Mouse (Mus musculus): Measurements from ENCODE around the gene Clec10a. TPM values are rescaled to one million over a fixed set of nuclear protein-coding genes. Genes with fewer than 3 reads are reported as not detected.
"Not testable (repeated sequence)": the region's sequence is repeated elsewhere in the genome, so short reads cannot be mapped to it uniquely, and the experiment has no call there.

The Clec10a gene
- polyA plus RNA-seq, 1 experiment from 2014 or later: 0.79 TPM

DNA sequence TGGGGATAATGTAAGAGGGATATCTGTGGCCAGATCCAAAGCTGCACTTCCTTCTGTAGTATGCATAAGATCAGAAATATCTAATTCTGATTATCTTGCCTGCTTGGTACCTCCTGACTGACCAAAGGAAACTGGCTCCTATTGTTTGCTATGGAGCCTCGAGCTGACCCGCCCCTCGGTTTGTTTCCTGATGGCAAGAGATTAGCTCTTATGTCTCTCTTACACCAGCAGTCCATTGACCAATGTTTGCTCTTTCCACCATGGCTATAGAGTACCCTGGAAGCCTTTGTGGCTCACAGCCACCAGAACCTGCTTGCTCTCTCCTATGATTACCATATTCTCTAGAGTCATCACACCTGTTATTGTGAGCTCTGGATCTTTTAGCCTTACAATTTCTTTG is 6.3 kb downstream of the Clec10a start:
- no peaks in the 10 kb centered on the region for H3K36me3 ChIP-seq (ENCODE audit: control insufficient read depth, insufficient read depth, low read length)
- H3K4me2 ChIP-seq (ENCODE audit: low read depth, low read length): no peak overlapping the region
- no peaks in the 10 kb centered on the region for H3K9me3 ChIP-seq (ENCODE audit: control insufficient read depth, low read length)
- ATAC-seq (ENCODE audit: low read depth): no peak
- no peaks in the 10 kb centered on the region for H3K4me1 ChIP-seq (replicated peaks; ENCODE audit: control insufficient read depth, insufficient read depth, low read length)
- H3K27me3 ChIP-seq (ENCODE audit: control insufficient read depth, insufficient read depth, low read depth, low read length): no peaks in the 10 kb centered on the region
- no peak overlapping the region for H3K4me3 ChIP-seq (ENCODE audit: low read length)
- H3K27ac ChIP-seq (ENCODE audit: low read length): no peak overlapping the region
- H3K9ac ChIP-seq (ENCODE audit: low read length): no peak overlapping the region
- WGBS: 53% methylated on average over 3 of the region's 3 CpGs

DNA sequence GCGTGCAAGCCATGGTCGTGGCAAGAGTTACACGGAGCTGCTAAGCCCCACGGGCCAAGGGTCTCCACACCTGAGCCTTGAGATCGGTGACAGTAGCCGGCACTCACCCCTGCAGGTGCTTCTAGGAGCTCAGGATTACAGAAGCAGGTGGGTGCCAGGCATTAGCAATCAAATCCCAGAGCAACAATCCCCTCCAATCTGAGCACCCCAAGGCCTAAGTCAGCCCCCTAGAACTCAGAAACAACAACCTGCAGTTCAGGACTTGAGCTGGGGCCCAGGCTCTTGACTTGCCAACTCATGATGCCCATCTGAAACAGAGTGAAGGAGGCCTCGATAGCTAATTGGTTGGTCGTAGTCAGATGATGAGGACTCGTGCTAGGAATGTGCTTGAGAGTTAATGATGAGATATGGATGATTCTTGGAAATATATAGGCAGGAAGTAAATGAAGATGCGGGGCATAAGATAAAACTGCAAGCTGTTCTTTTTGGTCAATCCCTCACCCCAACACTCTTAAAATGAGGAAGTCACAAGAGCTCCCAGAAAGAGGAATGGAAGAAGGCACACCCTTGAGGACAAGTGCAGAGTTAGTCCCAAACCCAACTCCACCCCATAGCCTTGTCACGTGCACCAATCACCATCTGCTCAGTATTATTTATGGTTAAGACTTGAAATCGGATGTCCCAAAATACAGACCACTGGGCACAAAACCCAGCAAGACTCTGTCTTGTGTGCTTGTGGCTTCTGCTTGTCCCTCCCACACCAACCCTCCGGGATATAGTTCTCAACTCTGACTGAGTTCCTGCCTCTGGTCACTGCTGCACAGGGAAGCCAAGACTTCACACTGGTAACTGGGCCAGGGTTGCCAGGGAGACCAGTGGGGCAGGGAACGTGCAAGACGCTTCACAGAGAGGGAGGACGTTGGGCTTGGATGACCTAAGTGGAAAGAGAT is 10.2 kb downstream of the Clec10a start:
- H3K4me3 ChIP-seq (ENCODE audit: low read length): no peak overlapping the region
- WGBS: 67% methylated on average over 16 of the region's 16 CpGs
- H3K4me1 ChIP-seq (replicated peaks; ENCODE audit: control insufficient read depth, insufficient read depth, low read length): no peaks in the 10 kb centered on the region
- no peaks in the 10 kb centered on the region for H3K9me3 ChIP-seq (ENCODE audit: control insufficient read depth, low read length)
- no peak overlapping the region for H3K27ac ChIP-seq (ENCODE audit: low read length)
- no peaks in the 10 kb centered on the region for H3K36me3 ChIP-seq (ENCODE audit: control insufficient read depth, insufficient read depth, low read length)
- no peak overlapping the region for H3K4me2 ChIP-seq (ENCODE audit: low read depth, low read length)
- H3K9ac ChIP-seq (ENCODE audit: low read length): no peak overlapping the region
- H3K27me3 ChIP-seq (ENCODE audit: control insufficient read depth, insufficient read depth, low read depth, low read length): no peaks in the 10 kb centered on the region
- ATAC-seq (ENCODE audit: low read depth): no peak

DNA sequence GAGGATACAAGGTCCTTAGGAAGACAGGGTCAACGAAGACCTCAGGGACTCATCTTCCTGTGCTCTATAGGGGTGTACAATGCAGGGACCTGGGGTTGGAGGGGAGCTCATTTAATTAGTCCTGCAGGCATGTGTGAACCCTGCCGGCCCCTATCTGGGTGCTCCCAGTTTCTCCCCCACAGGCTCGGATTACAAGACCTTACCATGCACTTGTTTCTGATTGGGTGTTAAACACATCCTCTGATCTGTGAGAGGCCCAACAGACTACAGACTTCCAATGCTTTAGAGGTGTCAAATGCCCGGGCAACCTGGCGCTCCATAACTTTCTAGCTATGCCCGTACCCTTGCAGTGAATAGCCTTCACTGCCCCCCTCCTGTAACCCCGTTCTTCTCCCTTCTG is 12.1 kb downstream of the Clec10a start:
- ATAC-seq (ENCODE audit: low read depth): no peak
- no peaks in the 10 kb centered on the region for H3K27me3 ChIP-seq (ENCODE audit: control insufficient read depth, insufficient read depth, low read depth, low read length)

DNA sequence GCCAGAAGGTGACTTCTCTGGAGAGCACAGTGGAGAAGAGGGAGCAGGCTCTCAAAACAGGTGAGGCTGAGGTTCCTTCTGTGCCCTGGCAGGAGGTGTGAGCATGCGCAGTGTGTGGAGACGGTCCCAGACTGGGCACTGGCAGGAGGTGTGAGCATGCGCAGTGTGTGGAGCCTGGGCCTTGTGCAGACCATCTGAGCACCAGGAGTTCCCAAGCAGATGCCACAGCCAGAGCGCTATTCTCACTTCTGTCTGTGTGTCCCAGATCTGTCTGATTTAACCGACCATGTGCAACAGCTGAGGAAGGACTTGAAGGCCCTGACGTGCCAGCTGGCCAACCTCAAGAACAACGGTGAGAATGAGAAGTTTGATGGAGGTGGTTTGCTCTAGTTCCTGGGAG is 13.5 kb downstream of the Clec10a start:
- H3K9ac ChIP-seq (ENCODE audit: low read length); H3K36me3 ChIP-seq (ENCODE audit: control insufficient read depth, insufficient read depth, low read length); H3K4me1 ChIP-seq (replicated peaks; ENCODE audit: control insufficient read depth, insufficient read depth, low read length); H3K27me3 ChIP-seq (ENCODE audit: control insufficient read depth, insufficient read depth, low read depth, low read length); H3K9me3 ChIP-seq (ENCODE audit: control insufficient read depth, low read length); H3K4me3 ChIP-seq (ENCODE audit: low read length); H3K27ac ChIP-seq (ENCODE audit: low read length); H3K4me2 ChIP-seq (ENCODE audit: low read depth, low read length); ATAC-seq (ENCODE audit: low read depth): not testable (repeated sequence)
- WGBS: 85% methylated on average over 7 of the region's 7 CpGs

More for the DNA sequence above, 12.1 kb downstream of the Clec10a start:
- Histone ChIP-seq H3K4me3 (ENCODE audit: low read length) (no peak overlapping the region), H3K36me3 (ENCODE audit: control insufficient read depth, insufficient read depth, low read length) (no peaks in the 10 kb centered on the region), H3K9me3 (ENCODE audit: control insufficient read depth, low read length) (no peaks in the 10 kb centered on the region), H3K4me2 (ENCODE audit: low read depth, low read length) (no peak overlapping the region), H3K27ac (ENCODE audit: low read length) (no peak overlapping the region), H3K4me1 (replicated peaks; ENCODE audit: control insufficient read depth, insufficient read depth, low read length) (no peaks in the 10 kb centered on the region), H3K9ac (ENCODE audit: low read length) (no peak overlapping the region)
- WGBS: 47% methylated on average over 7 of the region's 7 CpGs

DNA sequence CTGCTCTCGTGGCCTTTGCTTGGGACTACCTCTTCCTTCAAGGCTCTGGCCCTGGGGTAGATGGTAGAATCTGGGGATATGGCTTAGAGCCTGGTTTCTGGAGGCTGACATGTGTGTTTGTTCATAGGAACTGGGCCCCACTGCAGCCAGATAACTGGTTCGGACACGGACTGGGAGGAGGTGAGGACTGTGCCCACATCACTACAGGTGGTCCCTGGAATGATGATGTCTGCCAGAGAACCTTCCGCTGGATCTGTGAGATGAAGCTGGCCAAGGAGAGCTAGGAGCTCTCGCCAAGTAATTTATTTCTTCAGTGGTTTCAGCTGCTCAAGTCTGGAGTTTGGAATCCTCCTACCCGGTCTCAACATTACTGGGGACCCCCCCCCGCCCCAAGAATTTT is 14.3 kb downstream of the Clec10a start:
- ATAC-seq (ENCODE audit: low read depth): no peak

DNA sequence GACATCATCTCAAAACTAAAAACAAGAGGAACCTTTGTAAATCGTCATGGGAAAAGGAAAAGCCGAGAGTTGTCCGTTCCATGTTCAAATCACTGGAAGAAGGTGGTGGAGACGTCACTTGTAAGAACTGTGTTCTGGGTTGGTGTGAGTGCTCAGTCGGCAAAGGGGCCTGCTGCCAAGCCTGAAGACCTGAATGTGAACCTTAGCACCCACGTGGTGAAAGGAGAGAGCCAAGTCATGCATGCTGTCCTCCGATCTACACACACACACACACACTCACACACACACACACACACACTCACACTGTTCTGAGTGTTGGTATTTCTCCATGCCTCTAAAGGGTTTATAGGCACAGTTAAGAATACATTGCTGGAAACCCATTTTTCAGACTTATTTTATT is 15.2 kb downstream of the Clec10a start:
- no peaks in the 10 kb centered on the region for H3K4me1 ChIP-seq (replicated peaks; ENCODE audit: control insufficient read depth, insufficient read depth, low read length)
- no peak for ATAC-seq (ENCODE audit: low read depth)
- WGBS: 68% methylated on average over 7 of the region's 7 CpGs

More for the DNA sequence above, 14.3 kb downstream of the Clec10a start:
- no peaks in the 10 kb centered on the region for H3K27me3 ChIP-seq (ENCODE audit: control insufficient read depth, insufficient read depth, low read depth, low read length)
- no peak overlapping the region for H3K4me2 ChIP-seq (ENCODE audit: low read depth, low read length)
- no peaks in the 10 kb centered on the region for H3K9me3 ChIP-seq (ENCODE audit: control insufficient read depth, low read length)
- no peak overlapping the region for H3K27ac ChIP-seq (ENCODE audit: low read length)
- no peaks in the 10 kb centered on the region for H3K36me3 ChIP-seq (ENCODE audit: control insufficient read depth, insufficient read depth, low read length)
- H3K4me1 ChIP-seq (replicated peaks; ENCODE audit: control insufficient read depth, insufficient read depth, low read length): no peaks in the 10 kb centered on the region
- WGBS: 67% methylated on average over 7 of the region's 7 CpGs
- H3K9ac ChIP-seq (ENCODE audit: low read length): no peak overlapping the region
- H3K4me3 ChIP-seq (ENCODE audit: low read length): no peak overlapping the region

DNA sequence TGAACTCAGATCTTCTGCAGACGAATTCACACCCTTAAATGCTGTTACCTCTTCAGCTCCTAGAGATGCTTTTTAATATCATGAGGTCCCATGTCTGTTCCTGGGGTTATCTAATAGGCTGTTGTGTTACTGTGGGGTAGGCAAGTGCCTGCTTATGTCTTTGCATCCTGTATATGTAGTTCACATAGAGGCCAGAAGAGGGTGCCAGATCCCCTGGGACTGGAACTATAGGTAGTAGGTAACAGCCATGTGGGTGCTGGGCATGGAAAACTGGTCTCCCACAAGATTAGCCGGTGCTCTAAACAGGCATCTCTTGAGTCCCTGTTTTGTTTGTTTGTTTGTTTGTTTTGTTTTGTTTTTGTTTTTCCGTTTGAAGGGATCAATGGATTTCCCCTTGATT is 15.8 kb downstream of the Clec10a start:
- no peak overlapping the region for H3K9ac ChIP-seq (ENCODE audit: low read length)
- H3K4me3 ChIP-seq (ENCODE audit: low read length): no peak overlapping the region
- no peaks in the 10 kb centered on the region for H3K9me3 ChIP-seq (ENCODE audit: control insufficient read depth, low read length)
- no peak overlapping the region for H3K4me2 ChIP-seq (ENCODE audit: low read depth, low read length)
- no peak overlapping the region for H3K27ac ChIP-seq (ENCODE audit: low read length)
- no peaks in the 10 kb centered on the region for H3K27me3 ChIP-seq (ENCODE audit: control insufficient read depth, insufficient read depth, low read depth, low read length)
- H3K36me3 ChIP-seq (ENCODE audit: control insufficient read depth, insufficient read depth, low read length): no peaks in the 10 kb centered on the region
- H3K4me1 ChIP-seq (replicated peaks; ENCODE audit: control insufficient read depth, insufficient read depth, low read length): no peaks in the 10 kb centered on the region
- ATAC-seq (ENCODE audit: low read depth): no peak
- 51% methylated on average over 3 of the region's 3 CpGs for WGBS

More for the DNA sequence above, 15.2 kb downstream of the Clec10a start:
- H3K4me3 ChIP-seq (ENCODE audit: low read length): no peak overlapping the region
- no peak overlapping the region for H3K27ac ChIP-seq (ENCODE audit: low read length)
- no peak overlapping the region for H3K4me2 ChIP-seq (ENCODE audit: low read depth, low read length)
- no peaks in the 10 kb centered on the region for H3K9me3 ChIP-seq (ENCODE audit: control insufficient read depth, low read length)
- no peaks in the 10 kb centered on the region for H3K36me3 ChIP-seq (ENCODE audit: control insufficient read depth, insufficient read depth, low read length)
- no peak overlapping the region for H3K9ac ChIP-seq (ENCODE audit: low read length)
- no peaks in the 10 kb centered on the region for H3K27me3 ChIP-seq (ENCODE audit: control insufficient read depth, insufficient read depth, low read depth, low read length)

DNA sequence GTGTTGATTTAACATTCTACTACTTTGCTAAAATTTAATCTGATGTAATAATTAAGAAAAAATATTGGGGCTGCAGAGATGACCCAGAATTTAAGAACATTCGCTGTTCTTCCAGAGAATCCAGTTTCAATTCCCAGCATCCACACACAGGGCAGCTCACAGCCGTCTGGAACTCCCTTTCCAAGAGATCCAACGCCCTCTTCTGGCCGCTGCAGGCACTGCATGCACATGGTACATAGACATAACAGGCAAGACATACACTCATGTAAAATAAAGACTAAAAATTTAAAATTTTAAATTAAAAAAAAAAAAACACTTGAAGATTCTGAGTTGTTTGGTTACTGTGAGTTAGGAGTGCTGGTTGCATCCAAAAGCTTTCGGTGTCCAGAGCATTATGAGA is 16.3 kb downstream of the Clec10a start:
- no peak overlapping the region for H3K4me3 ChIP-seq (ENCODE audit: low read length)
- H3K4me2 ChIP-seq (ENCODE audit: low read depth, low read length): no peak overlapping the region
- no peak for ATAC-seq (ENCODE audit: low read depth)
- H3K27ac ChIP-seq (ENCODE audit: low read length): no peak overlapping the region
- H3K4me1 ChIP-seq (replicated peaks; ENCODE audit: control insufficient read depth, insufficient read depth, low read length): no peaks in the 10 kb centered on the region
- no peaks in the 10 kb centered on the region for H3K36me3 ChIP-seq (ENCODE audit: control insufficient read depth, insufficient read depth, low read length)
- no peaks in the 10 kb centered on the region for H3K27me3 ChIP-seq (ENCODE audit: control insufficient read depth, insufficient read depth, low read depth, low read length)
- 50% methylated on average over 5 of the region's 5 CpGs for WGBS
- no peaks in the 10 kb centered on the region for H3K9me3 ChIP-seq (ENCODE audit: control insufficient read depth, low read length)
- H3K9ac ChIP-seq (ENCODE audit: low read length): no peak overlapping the region

DNA sequence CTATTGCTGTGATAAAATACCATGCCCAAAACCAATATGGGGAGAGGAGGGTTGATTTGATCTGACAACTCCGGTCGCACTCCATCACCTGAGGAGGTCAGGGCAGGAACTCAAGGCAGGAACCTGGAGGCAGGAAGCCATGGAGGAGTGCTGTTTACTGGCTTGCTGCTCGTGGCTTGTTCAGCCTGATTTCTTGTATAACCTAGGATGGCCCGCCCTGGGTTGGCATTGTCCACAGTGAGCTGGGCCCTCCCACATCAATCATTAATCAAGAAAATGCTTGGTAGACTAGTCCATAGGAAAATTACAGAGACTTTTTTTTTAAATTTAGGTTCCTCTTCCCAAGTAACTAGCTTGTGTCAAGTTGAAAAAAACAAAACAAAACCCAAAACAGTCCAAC is 18.5 kb downstream of the Clec10a start:
- H3K9ac ChIP-seq (ENCODE audit: low read length): no peak overlapping the region
- peaks cover 3% of the 10 kb centered on the region; the same call in 1 of the 2 replicates for H3K9me3 ChIP-seq (ENCODE audit: control insufficient read depth, low read length)
- ATAC-seq (ENCODE audit: low read depth): no peak
- no peak overlapping the region for H3K4me3 ChIP-seq (ENCODE audit: low read length)
- H3K27me3 ChIP-seq (ENCODE audit: control insufficient read depth, insufficient read depth, low read depth, low read length): no peaks in the 10 kb centered on the region
- no peak overlapping the region for H3K27ac ChIP-seq (ENCODE audit: low read length)
- no peaks in the 10 kb centered on the region for H3K36me3 ChIP-seq (ENCODE audit: control insufficient read depth, insufficient read depth, low read length)
- H3K4me1 ChIP-seq (replicated peaks; ENCODE audit: control insufficient read depth, insufficient read depth, low read length): no peaks in the 10 kb centered on the region
- WGBS: 67% methylated on average over 4 of the region's 4 CpGs
- no peak overlapping the region for H3K4me2 ChIP-seq (ENCODE audit: low read depth, low read length)

Measured in lung, embryonic 16.5 days (tissue).